Mouse (Mus musculus): ENCODE results near the gene Spg11. TPM values are rescaled to one million over a fixed set of nuclear protein-coding genes. Genes with fewer than 3 reads are reported as not detected.
A peak's percentile ranks its signal among the peaks of the same experiment; 100 is the strongest.

The Spg11 gene
- polyA plus RNA-seq, 1 experiment, result 14.9 TPM

- no peak for TF ChIP-seq CTCF (IDR thresholded peaks at IDR 0.05; ENCODE audit: borderline replicate concordance, extremely low read depth, insufficient read depth, insufficient read length)
- no peak for TF ChIP-seq POLR2A (IDR thresholded peaks at IDR 0.05; ENCODE audit: borderline replicate concordance, extremely low read depth, insufficient read depth, insufficient read length, poor library complexity, severe bottlenecking)
- no peak for DNase-seq (ENCODE audit: low read depth)
Observed at GRCm38 (mm10) chr2:122143111-122143510, 24.9 kb upstream of the Spg11 start.

GRCm38 (mm10) chr2:122141332-122141967, 23.3 kb upstream of the Spg11 start:
- DNase-seq (ENCODE audit: low read depth), result no peak

GRCm38 (mm10) chr2:122140815-122141214, 22.6 kb upstream of the Spg11 start:
- DNase-seq (ENCODE audit: low read depth), result no peak
- TF ChIP-seq POLR2A (IDR thresholded peaks at IDR 0.05; ENCODE audit: borderline replicate concordance, extremely low read depth, insufficient read depth, insufficient read length, poor library complexity, severe bottlenecking), result no peak
- TF ChIP-seq CTCF (IDR thresholded peaks at IDR 0.05; ENCODE audit: borderline replicate concordance, extremely low read depth, insufficient read depth, insufficient read length), result no peak

More at GRCm38 (mm10) chr2:122141332-122141967, 23.3 kb upstream of the Spg11 start:
- TF ChIP-seq CTCF (IDR thresholded peaks at IDR 0.05; ENCODE audit: borderline replicate concordance, extremely low read depth, insufficient read depth, insufficient read length) (peak; percentile 17; the same call in 1 of the 2 replicates), POLR2A (IDR thresholded peaks at IDR 0.05; ENCODE audit: borderline replicate concordance, extremely low read depth, insufficient read depth, insufficient read length, poor library complexity, severe bottlenecking) (no peak)

- TF ChIP-seq CTCF (IDR thresholded peaks at IDR 0.05; ENCODE audit: borderline replicate concordance, extremely low read depth, insufficient read depth, insufficient read length), result no peak
- no peak for TF ChIP-seq POLR2A (IDR thresholded peaks at IDR 0.05; ENCODE audit: borderline replicate concordance, extremely low read depth, insufficient read depth, insufficient read length, poor library complexity, severe bottlenecking)
- no peak for DNase-seq (ENCODE audit: low read depth)
Observed at GRCm38 (mm10) chr2:122137839-122138465, 19.8 kb upstream of the Spg11 start.

GRCm38 (mm10) chr2:122132618-122133017, 14.4 kb upstream of the Spg11 start:
- TF ChIP-seq POLR2A (IDR thresholded peaks at IDR 0.05; ENCODE audit: borderline replicate concordance, extremely low read depth, insufficient read depth, insufficient read length, poor library complexity, severe bottlenecking), result no peak
- no peak for TF ChIP-seq CTCF (IDR thresholded peaks at IDR 0.05; ENCODE audit: borderline replicate concordance, extremely low read depth, insufficient read depth, insufficient read length)
- no peak for DNase-seq (ENCODE audit: low read depth)

GRCm38 (mm10) chr2:122132078-122132477, 13.9 kb upstream of the Spg11 start:
- no peak for TF ChIP-seq CTCF (IDR thresholded peaks at IDR 0.05; ENCODE audit: borderline replicate concordance, extremely low read depth, insufficient read depth, insufficient read length)
- TF ChIP-seq POLR2A (IDR thresholded peaks at IDR 0.05; ENCODE audit: borderline replicate concordance, extremely low read depth, insufficient read depth, insufficient read length, poor library complexity, severe bottlenecking), result no peak
- DNase-seq (ENCODE audit: low read depth), result no peak

GRCm38 (mm10) chr2:122127635-122128034, 9.4 kb upstream of the Spg11 start:
- no peak for TF ChIP-seq POLR2A (IDR thresholded peaks at IDR 0.05; ENCODE audit: borderline replicate concordance, extremely low read depth, insufficient read depth, insufficient read length, poor library complexity, severe bottlenecking)
- no peak for TF ChIP-seq CTCF (IDR thresholded peaks at IDR 0.05; ENCODE audit: borderline replicate concordance, extremely low read depth, insufficient read depth, insufficient read length)
- DNase-seq (ENCODE audit: low read depth), result no peak

- no peak for DNase-seq (ENCODE audit: low read depth)
- no peak for TF ChIP-seq POLR2A (IDR thresholded peaks at IDR 0.05; ENCODE audit: borderline replicate concordance, extremely low read depth, insufficient read depth, insufficient read length, poor library complexity, severe bottlenecking)
- no peak for TF ChIP-seq CTCF (IDR thresholded peaks at IDR 0.05; ENCODE audit: borderline replicate concordance, extremely low read depth, insufficient read depth, insufficient read length)
Observed at GRCm38 (mm10) chr2:122126765-122127347, 8.7 kb upstream of the Spg11 start.

- DNase-seq (ENCODE audit: low read depth), result no peak
- no peak for TF ChIP-seq CTCF (IDR thresholded peaks at IDR 0.05; ENCODE audit: borderline replicate concordance, extremely low read depth, insufficient read depth, insufficient read length)
Observed at GRCm38 (mm10) chr2:122125680-122126572, 7.7 kb upstream of the Spg11 start.

GRCm38 (mm10) chr2:122116888-122117287, 1.3 kb downstream of the Spg11 start:
- no peak for TF ChIP-seq CTCF (IDR thresholded peaks at IDR 0.05; ENCODE audit: borderline replicate concordance, extremely low read depth, insufficient read depth, insufficient read length)
- TF ChIP-seq POLR2A (IDR thresholded peaks at IDR 0.05; ENCODE audit: borderline replicate concordance, extremely low read depth, insufficient read depth, insufficient read length, poor library complexity, severe bottlenecking), result no peak
- DNase-seq (ENCODE audit: low read depth), result no peak

GRCm38 (mm10) chr2:122109714-122110113, 8.5 kb downstream of the Spg11 start:
- TF ChIP-seq POLR2A (IDR thresholded peaks at IDR 0.05; ENCODE audit: borderline replicate concordance, extremely low read depth, insufficient read depth, insufficient read length, poor library complexity, severe bottlenecking) (no peak), CTCF (IDR thresholded peaks at IDR 0.05; ENCODE audit: borderline replicate concordance, extremely low read depth, insufficient read depth, insufficient read length) (no peak)
- no peak for DNase-seq (ENCODE audit: low read depth)
